Mouse (Mus musculus) lung, embryonic 15.5 days (tissue): ENCODE results near the gene Trp63. TPM values are rescaled to one million over a fixed set of nuclear protein-coding genes. Genes with fewer than 3 reads are reported as not detected.

Source experiments
- ATAC-seq: fragments of 200-750 bp; cut with Nextera tagmentation; 2 replicates; pipeline ENCODE4 v1.8.0; 2017; ENCODE audit warnings: moderate number of reproducible peaks, borderline replicate concordance; ENCODE audit not compliant: low FRiP score, low TSS enrichment; ENCODE audit errors: extremely low read depth
- H3K27ac ChIP-seq: fragments of 300-500 bp; sonication (generic); 2 replicates; pipeline ENCODE4 v1.5.1; 2015; ENCODE audit warnings: moderate library complexity, mild to moderate bottlenecking, inconsistent platforms
- H3K27me3 ChIP-seq: fragments of 300-500 bp; sonication (generic); 2 replicates; pipeline ENCODE4 v1.6.1; 2015; ENCODE audit warnings: inconsistent platforms
- H3K36me3 ChIP-seq: fragments of 300-500 bp; sonication (generic); 2 replicates; pipeline ENCODE4 v1.6.1; 2015; ENCODE audit warnings: inconsistent platforms
- H3K4me1 ChIP-seq: fragments of 300-500 bp; sonication (generic); 2 replicates; pipeline ENCODE4 v1.6.1; 2015; ENCODE audit warnings: inconsistent platforms
- H3K4me2 ChIP-seq: fragments of 300-500 bp; sonication (generic); 2 replicates; pipeline ENCODE4 v1.6.1; 2015; ENCODE audit warnings: inconsistent platforms, mild to moderate bottlenecking, moderate library complexity
- H3K4me3 ChIP-seq: fragments of 300-500 bp; sonication (generic); 2 replicates; pipeline ENCODE4 v1.5.1; 2015; ENCODE audit warnings: mild to moderate bottlenecking, inconsistent platforms
- H3K9ac ChIP-seq: fragments of 300-500 bp; sonication (generic); 2 replicates; pipeline ENCODE4 v1.6.1; 2015; ENCODE audit warnings: inconsistent platforms
- H3K9me3 ChIP-seq: fragments of 300-500 bp; sonication (generic); 2 replicates; pipeline ENCODE4 v1.6.1; 2016; ENCODE audit warnings: inconsistent platforms
- WGBS: fragments of 180-500 bp; shearing (Covaris S2); methylation state at CpG from one replicate; pipeline ENCODE4 v1.1.7; 2015; 5-methylcytosine and 5-hydroxymethylcytosine counted together
- polyA plus RNA-seq: library from polyadenylated mRNA; unstranded; fragments of >200 nt; fragmentation: Nextera tagmentation; extraction: Ambion mirVana; gene quantifications from 2 replicates; pipeline ENCODE4 v1.2.1, GENCODE M21; 2015

The Trp63 gene
- polyA plus RNA-seq, 1 experiment from 2014 or later, result 4.1 TPM

DNA sequence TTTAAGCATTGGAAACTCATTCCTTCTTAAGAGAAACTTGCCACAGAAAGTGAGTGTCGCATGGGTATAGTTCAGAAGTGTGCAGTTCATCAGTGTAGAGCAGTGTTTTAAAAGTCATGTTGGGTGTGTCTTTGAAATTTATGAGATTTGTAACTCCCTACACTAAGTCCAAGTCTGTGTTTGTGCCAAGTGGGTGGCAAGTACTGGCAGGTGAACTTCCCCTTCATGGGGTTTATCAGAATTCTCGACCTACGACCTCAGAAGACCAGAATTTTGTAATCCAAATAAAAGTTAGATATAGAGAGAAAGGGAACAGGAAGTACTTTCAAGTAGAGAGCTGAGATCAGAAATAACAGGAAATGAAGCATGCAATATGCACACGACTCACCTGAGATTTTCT lies 215.5 kb downstream of the Trp63 start:
- WGBS, result 70% methylated on average over 4 of the region's 4 CpGs

DNA sequence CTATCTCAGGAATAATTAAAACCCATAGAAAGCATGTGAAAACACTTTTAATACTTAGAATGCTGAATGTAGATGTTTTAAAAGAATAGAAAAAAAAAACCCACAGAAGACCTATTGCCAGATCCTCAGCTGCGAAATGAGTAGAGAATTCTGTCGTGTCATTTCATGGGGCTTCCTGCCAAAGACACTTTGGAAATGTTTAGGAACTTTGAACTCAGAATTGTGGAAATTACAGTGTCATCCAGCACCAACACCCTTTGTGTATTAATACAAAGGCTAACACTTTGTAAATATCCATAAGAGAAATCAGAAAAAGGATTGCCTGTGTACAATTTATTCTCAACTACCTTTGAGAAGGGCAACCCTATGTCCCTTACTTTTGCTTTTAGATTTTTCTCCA lies 216.1 kb downstream of the Trp63 start:
- no peak overlapping the region for H3K4me2 ChIP-seq
- WGBS, result 40% methylated on average over 2 of the region's 2 CpGs
- no peak overlapping the region for H3K4me3 ChIP-seq
- ATAC-seq, result peak; percentile 31; the same call in 1 of the 2 replicates
- peaks cover 5% of the 10 kb centered on the region; the same call in 1 of the 2 replicates for H3K4me1 ChIP-seq
- H3K27ac ChIP-seq, result peak overlapping the region; percentile 56
- H3K27me3 ChIP-seq, result no peaks in the 10 kb centered on the region
- H3K36me3 ChIP-seq, result no peaks in the 10 kb centered on the region
- H3K9ac ChIP-seq, result no peak overlapping the region
- H3K9me3 ChIP-seq, result no peaks in the 10 kb centered on the region

More for the DNA sequence above, 215.5 kb downstream of the Trp63 start:
- Histone ChIP-seq H3K27ac (no peak overlapping the region), H3K4me1 (peaks cover 5% of the 10 kb centered on the region; the same call in 1 of the 2 replicates), H3K4me2 (no peak overlapping the region), H3K27me3 (no peaks in the 10 kb centered on the region), H3K9ac (no peak overlapping the region), H3K9me3 (no peaks in the 10 kb centered on the region), H3K4me3 (no peak overlapping the region), H3K36me3 (no peaks in the 10 kb centered on the region)
- ATAC-seq, result no peak

DNA sequence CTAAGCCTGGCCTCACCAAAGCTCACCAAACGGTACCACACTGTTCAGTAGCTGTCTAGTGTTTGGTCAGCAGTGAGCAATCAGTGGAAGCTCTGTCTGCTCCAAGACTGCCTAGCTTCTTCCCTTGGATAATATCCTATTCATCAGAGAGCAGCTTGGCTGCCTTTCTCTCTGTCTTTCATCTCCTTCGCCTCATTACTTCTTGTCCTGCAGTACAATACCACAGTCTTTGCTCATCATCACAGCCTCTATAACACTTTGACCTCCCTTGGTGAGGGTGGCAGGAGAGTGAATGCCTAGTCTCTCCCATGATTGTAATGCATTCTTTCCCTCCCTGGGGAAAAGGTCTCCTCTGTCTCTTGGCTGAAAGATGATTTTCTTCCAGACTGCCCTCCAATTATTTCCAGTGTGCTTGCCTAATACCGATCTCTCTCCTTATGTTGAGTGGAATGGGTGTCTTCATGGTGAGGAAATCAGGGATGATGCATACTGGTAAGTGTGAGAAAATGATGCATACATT lies 216.9 kb downstream of the Trp63 start:
- H3K9ac ChIP-seq, result no peak overlapping the region
- H3K36me3 ChIP-seq, result no peaks in the 10 kb centered on the region
- H3K4me3 ChIP-seq, result no peak overlapping the region
- no peaks in the 10 kb centered on the region for H3K27me3 ChIP-seq
- peak; percentile 89 for ATAC-seq
- peaks cover 5% of the 10 kb centered on the region; the same call in 1 of the 2 replicates for H3K4me1 ChIP-seq
- no peak overlapping the region for H3K4me2 ChIP-seq
- peak overlapping the region; percentile 56 for H3K27ac ChIP-seq
- WGBS, result 38% methylated on average over 3 of the region's 3 CpGs
- H3K9me3 ChIP-seq, result no peaks in the 10 kb centered on the region

DNA sequence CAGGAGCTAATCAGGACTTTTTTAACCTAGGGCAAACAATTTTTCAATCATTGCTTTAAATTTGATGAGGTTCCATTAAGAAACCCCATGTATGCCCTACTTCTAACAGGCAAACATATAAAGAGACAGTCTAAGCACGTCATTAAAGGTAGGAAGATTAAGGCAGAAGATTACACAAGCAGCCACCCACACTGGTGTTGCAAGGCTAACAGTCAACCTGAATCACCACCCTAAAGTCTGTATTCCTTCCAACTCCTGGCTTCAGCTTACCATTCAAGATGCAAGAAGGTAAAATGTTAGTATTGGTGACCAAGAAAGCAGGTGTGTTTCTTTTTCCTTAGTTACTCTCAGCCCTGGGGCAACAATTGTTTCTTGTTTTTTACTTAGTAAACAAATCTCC lies 228.6 kb downstream of the Trp63 start:
- Histone ChIP-seq H3K9ac (no peak overlapping the region), H3K27ac (no peak overlapping the region), H3K4me3 (no peak overlapping the region), H3K4me1 (no peaks in the 10 kb centered on the region), H3K27me3 (no peaks in the 10 kb centered on the region), H3K36me3 (no peaks in the 10 kb centered on the region), H3K4me2 (no peak overlapping the region), H3K9me3 (no peaks in the 10 kb centered on the region)
- WGBS, result 61% methylated on average over 1 of the region's 1 CpGs
- no peak for ATAC-seq

DNA sequence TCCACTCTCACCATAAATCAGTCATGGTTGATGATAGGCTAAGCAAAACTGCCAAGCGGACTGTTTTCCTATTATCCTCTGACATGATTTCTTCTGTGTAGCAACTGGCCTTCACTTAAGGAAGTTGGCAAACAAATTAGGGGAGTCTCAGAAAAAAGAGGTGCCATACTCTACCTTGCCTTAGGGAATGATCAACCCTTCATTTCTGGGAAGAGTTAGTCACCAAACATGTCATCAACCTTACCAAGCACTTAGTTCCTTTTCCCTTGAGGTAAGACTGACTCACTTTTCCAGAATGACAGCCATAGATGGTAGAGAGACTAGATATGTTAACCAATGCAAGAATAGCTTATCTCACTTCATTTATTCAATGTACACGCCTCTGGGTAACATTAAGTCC lies 250.6 kb downstream of the Trp63 start:
- Histone ChIP-seq H3K9ac (no peak overlapping the region), H3K4me2 (no peak overlapping the region), H3K4me1 (no peaks in the 10 kb centered on the region), H3K27me3 (no peaks in the 10 kb centered on the region), H3K4me3 (no peak overlapping the region), H3K9me3 (no peaks in the 10 kb centered on the region), H3K27ac (no peak overlapping the region), H3K36me3 (no peaks in the 10 kb centered on the region)
- WGBS, result 78% methylated on average over 2 of the region's 2 CpGs
- no peak for ATAC-seq
